Mouse (Mus musculus) adrenal gland, postnatal 36 days (tissue): ENCODE measurements at regions not wholly inside any gene's neighbourhood (a gene's known extent, or its start where the extent isn't known, plus 50 kb on each side); places are given as distances from the start of the nearest gene placed in this dataset.
"Not testable (repeated sequence)": the region's sequence is repeated elsewhere in the genome, so short reads cannot be mapped to it uniquely, and the experiment has no call there.

Experiments
- DNase-seq, 2 experiments: peaks; one replicate each; pipeline ENCODE4 v3.0.0; 2021; ENCODE audit warnings: mixed read lengths in 1 of 2

GRCm38 (mm10) chr19:32972116-32972515, 214.8 kb downstream of the Pten start:
- DNase-seq = no peak

GRCm38 (mm10) chr19:32973130-32973529, 215.8 kb downstream of the Pten start:
- DNase-seq = no peak

- DNase-seq = peak in 1 of 2 experiments; percentile 33
Measured at GRCm38 (mm10) chr19:32974778-32975240, 217.5 kb downstream of the Pten start.

- DNase-seq = no peak
Measured at GRCm38 (mm10) chr19:32975303-32975702, 218.0 kb downstream of the Pten start.

- no peak for DNase-seq
Measured at GRCm38 (mm10) chr19:32976507-32976906, 219.2 kb downstream of the Pten start.

GRCm38 (mm10) chr19:32978037-32978745, 220.9 kb downstream of the Pten start:
- no peak for DNase-seq

- DNase-seq = peak in 1 of 2 experiments; percentile 15
Measured at GRCm38 (mm10) chr19:32980142-32980541, 222.8 kb downstream of the Pten start.

- DNase-seq = peak; percentile 2 to 3
Measured at GRCm38 (mm10) chr19:32988713-32989112, 231.4 kb downstream of the Pten start.

- no peak for DNase-seq
Measured at GRCm38 (mm10) chr19:32989346-32989745, 232.0 kb downstream of the Pten start.

GRCm38 (mm10) chr19:32990576-32990975, 233.3 kb downstream of the Pten start:
- no peak for DNase-seq

GRCm38 (mm10) chr19:32998576-32999170, 241.4 kb downstream of the Pten start:
- no peak for DNase-seq

- DNase-seq = no peak
Measured at GRCm38 (mm10) chr19:33007582-33007981, 250.3 kb downstream of the Pten start.

GRCm38 (mm10) chr19:33008076-33008475, 250.8 kb downstream of the Pten start:
- DNase-seq = no peak

GRCm38 (mm10) chr19:33008794-33009193, 251.5 kb downstream of the Pten start:
- DNase-seq = no peak

- no peak for DNase-seq
Measured at GRCm38 (mm10) chr19:33010886-33011446, 253.7 kb downstream of the Pten start.

GRCm38 (mm10) chr19:33014879-33015278, 257.6 kb downstream of the Pten start:
- not testable (repeated sequence) for DNase-seq

GRCm38 (mm10) chr19:33021161-33021560, 263.9 kb downstream of the Pten start:
- DNase-seq = no peak

GRCm38 (mm10) chr19:33022839-33023428, 265.6 kb downstream of the Pten start:
- no peak for DNase-seq

- no peak for DNase-seq
Measured at GRCm38 (mm10) chr19:33029688-33030444, 272.6 kb downstream of the Pten start.

- DNase-seq = no peak
Measured at GRCm38 (mm10) chr19:33040512-33040911, 283.2 kb downstream of the Pten start.

GRCm38 (mm10) chr19:33040991-33041390, 283.7 kb downstream of the Pten start:
- no peak for DNase-seq

GRCm38 (mm10) chr19:33042760-33043159, 285.5 kb downstream of the Pten start:
- no peak for DNase-seq
